Mouse (Mus musculus) left cerebral cortex, postnatal 14 days (tissue): ENCODE data around the gene Bmpr2. TPM values are rescaled to one million over a fixed set of nuclear protein-coding genes. Genes with fewer than 3 reads are reported as not detected.

Source experiments
- DNase-seq, 2 experiments: peaks; one replicate each; pipeline ENCODE4 v3.0.0; 2021 to 2022; ENCODE audit warnings: low spot score in 2 of 2, mixed read lengths in 1 of 2
- intact Hi-C: fragments of 180-260 bp; cut with DNase I; formaldehyde crosslinking; loops from one replicate; pipeline ENCODE4 v1.15.1; 2025
- total RNA-seq, 2 experiments: library from RNA; stranded (reverse); gene quantifications; 2 replicates each; pipeline ENCODE4 v1.2.3; 2021

The Bmpr2 gene
- total RNA-seq, 2 experiments from 2014 or later = 103 to 108 TPM

GRCm38 (mm10) chr1:59915843-59916610, 152.8 kb downstream of the Bmpr2 start:
- intact Hi-C loops = no loop called here
- peak in 1 of 2 experiments; percentile 29 for DNase-seq

- intact Hi-C loops = no loop called here
- DNase-seq = no peak
Observed at GRCm38 (mm10) chr1:59917401-59917800, 154.2 kb downstream of the Bmpr2 start.

GRCm38 (mm10) chr1:59918075-59918474, 154.9 kb downstream of the Bmpr2 start:
- intact Hi-C loops = no loop called here
- no peak for DNase-seq

GRCm38 (mm10) chr1:59923201-59923600, 160.0 kb downstream of the Bmpr2 start:
- intact Hi-C loops = no loop called here

GRCm38 (mm10) chr1:59923673-59924072, 160.5 kb downstream of the Bmpr2 start:
- intact Hi-C loops = no loop called here
- no peak for DNase-seq

More at GRCm38 (mm10) chr1:59923201-59923600, 160.0 kb downstream of the Bmpr2 start:
- DNase-seq = no peak

GRCm38 (mm10) chr1:59924411-59924810, 161.2 kb downstream of the Bmpr2 start:
- DNase-seq = no peak
- intact Hi-C loops = no loop called here

GRCm38 (mm10) chr1:59926021-59926672, 162.9 kb downstream of the Bmpr2 start:
- intact Hi-C loops = no loop called here
- no peak for DNase-seq

- DNase-seq = no peak
- intact Hi-C loops = no loop called here
Observed at GRCm38 (mm10) chr1:59927131-59927680, 164.0 kb downstream of the Bmpr2 start.

Other genes with a start within 250 kb of the Bmpr2 start
- gene Gm973, start 247.1 kb upstream of the Bmpr2 start, total RNA-seq = 1 to 10 TPM; 5.8 to 9.0 TPM
- gene Sumo1, start 92.6 kb upstream of the Bmpr2 start, total RNA-seq = 100 to 1,000 TPM; 103 to 110 TPM
- 10 to 100 TPM; 49.7 to 51.6 TPM for gene Nop58, start 78.4 kb upstream of the Bmpr2 start, total RNA-seq
- gene Fam117b, start 149.6 kb downstream of the Bmpr2 start, total RNA-seq = 10 to 100 TPM; 51.4 to 51.7 TPM